ENCODE assay signal across 14 mouse cellular contexts in genomic region chr15:85603422-85603821, GRCm38 (mm10). TPM values are rescaled to one million over a fixed set of nuclear protein-coding genes. Genes with fewer than 3 reads are reported as not detected.
DNase-seq lines count a peak whose midpoint lies in the region; ATAC-seq and TF ChIP-seq lines count a peak whose summit lies in the region.
"Had no signal": no experiment of that assay in that cellular context is flagged by ENCODE, and none has a peak within 500 bp of the region (broad histone marks: within the 10 kb centered on the region; RNA-seq: fewer than 3 reads in every experiment).

No protein-coding gene starts in this region.

- TF ChIP-seq POLR2A in myocyte (IDR thresholded peaks at IDR 0.05; ENCODE audit: insufficient read length, low read depth): peak; percentile 75

- H3K79me2 ChIP-seq in myocyte (ENCODE audit: control insufficient read depth, insufficient read depth): no peaks in the 10 kb centered on the region

- H3K27me3 ChIP-seq in myocyte (ENCODE audit: control insufficient read depth, insufficient read depth, insufficient read length): no peaks in the 10 kb centered on the region
- H3K27me3 ChIP-seq: limb, embryonic 13.5 days had no signal

- intact Hi-C loops in heart, postnatal 14 days (cut with DNase I): no loop called here

- peak; percentile 61 for DNase-seq in gastrocnemius, adult 18-20 months (ENCODE audit: low spot score)
- DNase-seq in gastrocnemius, postnatal 4 days (ENCODE audit: low spot score in 2 of 2): no peak
- peak; percentile 44 to 54 for DNase-seq in urinary bladder, adult 18-20 months (ENCODE audit: low spot score in 2 of 2)
- no peak for DNase-seq in urinary bladder, postnatal 10 days (ENCODE audit: low spot score)
- peak; percentile 63 to 67 for DNase-seq in heart, postnatal 14 days
- no peak for DNase-seq in thymus, postnatal 25 days
- DNase-seq: cerebellum, postnatal 10 days; lung, embryonic 14.5 days had no signal

- no peaks in the 10 kb centered on the region for H3K36me3 ChIP-seq in myocyte (ENCODE audit: control insufficient read depth, insufficient read depth)
- H3K36me3 ChIP-seq: G1E; limb, embryonic 13.5 days; midbrain, embryonic 12.5 days had no signal

- no peak for ATAC-seq in cerebellum, adult (ENCODE audit: insufficient number of reproducible peaks, low FRiP score, low TSS enrichment)

- peak overlapping the region; percentile 35 for H3K4me3 ChIP-seq in myocyte
- H3K4me3 ChIP-seq: limb, embryonic 13.5 days; midbrain, embryonic 12.5 days had no signal

- peak overlapping the region; percentile 98 for H3K4me2 ChIP-seq in myocyte (ENCODE audit: low read depth)
- H3K4me2 ChIP-seq: limb, embryonic 13.5 days; lung, embryonic 14.5 days; midbrain, embryonic 12.5 days had no signal

- no peak overlapping the region for H3ac ChIP-seq in myocyte (ENCODE audit: control insufficient read depth, insufficient read length)

TF ChIP-seq in myocyte, 11 proteins besides CTCF, POLR2A, EP300 and RAD21:
- TF ChIP-seq MYOD1 (IDR thresholded peaks at IDR 0.05; ENCODE audit: control insufficient read depth in 1 of 3, insufficient read length in 2 of 3, low read depth in 2 of 3) (peak in 1 of 3 experiments; percentile 18), SRF (IDR thresholded peaks at IDR 0.05; ENCODE audit: control insufficient read depth, insufficient read length, low read depth) (no peak), CEBPB (IDR thresholded peaks at IDR 0.05; ENCODE audit: insufficient read depth, poor library complexity, severe bottlenecking) (no peak), MYOG (IDR thresholded peaks at IDR 0.05; ENCODE audit: control insufficient read depth in 1 of 3, insufficient read depth in 1 of 3, insufficient read length in 2 of 3, low read depth in 2 of 3) (no peak), POLR2AphosphoS2 (IDR thresholded peaks at IDR 0.05; ENCODE audit: insufficient read length, low read depth) (peak; percentile 82), MAX (IDR thresholded peaks at IDR 0.05; ENCODE audit: low read depth) (no peak), TCF12 (IDR thresholded peaks at IDR 0.05; ENCODE audit: insufficient read depth, poor library complexity, severe bottlenecking) (no peak), REST (IDR thresholded peaks at IDR 0.05; ENCODE audit: insufficient read depth, insufficient read length) (no peak), E2F4 (IDR thresholded peaks at IDR 0.05; ENCODE audit: insufficient read depth) (no peak)

RNA-seq across cellular contexts. Expression of gene Wnt7b, which starts 21.1 kb away (rescaled TPM):
- total RNA-seq in gastrocnemius, adult 18-20 months (2021): under 1 TPM in 1 of 2 experiments, not detected in 1; 0.07 TPM
- under 1 TPM in 1 of 2 experiments, not detected in 1; 0.10 TPM for total RNA-seq in gastrocnemius, postnatal 4 days (2021)
- total RNA-seq in heart, postnatal 14 days (2021): under 1 TPM; 0.20 to 0.88 TPM
- polyA plus RNA-seq in myocyte (2012; fragmentation: generic; extraction: Trizol): 7.9 TPM
- total RNA-seq: hematopoietic stem cell, adult 5-6 weeks had no signal
- polyA plus RNA-seq: G1E had no signal

Comparison
In these comparisons a context has a peak if more than half of its experiments do, and no peak if none do; other contexts are left out.
1. DNase-seq: peak in gastrocnemius, adult 18-20 months (single experiment), urinary bladder, adult 18-20 months (2 of 2) and heart, postnatal 14 days (2 of 2); none in gastrocnemius, postnatal 4 days (0 of 2), urinary bladder, postnatal 10 days (single experiment) and thymus, postnatal 25 days (single experiment).